Mouse (Mus musculus) lung, adult 2 months (tissue): Measurements from ENCODE around the gene Gse1.

Experiments used
- CTCF ChIP-seq: fragments of 200-500 bp; IDR thresholded peaks from 2 replicates; pipeline ENCODE4 v1.5.1; 2011; ENCODE audit warnings: mild to moderate bottlenecking, low read length, control low read depth; ENCODE audit not compliant: insufficient read depth
- POLR2A ChIP-seq: fragments of 200-500 bp; IDR thresholded peaks from 2 replicates; pipeline ENCODE4 v1.6.1; 2011; ENCODE audit warnings: low read depth, mild to moderate bottlenecking, control low read depth, low read length, borderline replicate concordance; ENCODE audit errors: extremely low read depth

DNA sequence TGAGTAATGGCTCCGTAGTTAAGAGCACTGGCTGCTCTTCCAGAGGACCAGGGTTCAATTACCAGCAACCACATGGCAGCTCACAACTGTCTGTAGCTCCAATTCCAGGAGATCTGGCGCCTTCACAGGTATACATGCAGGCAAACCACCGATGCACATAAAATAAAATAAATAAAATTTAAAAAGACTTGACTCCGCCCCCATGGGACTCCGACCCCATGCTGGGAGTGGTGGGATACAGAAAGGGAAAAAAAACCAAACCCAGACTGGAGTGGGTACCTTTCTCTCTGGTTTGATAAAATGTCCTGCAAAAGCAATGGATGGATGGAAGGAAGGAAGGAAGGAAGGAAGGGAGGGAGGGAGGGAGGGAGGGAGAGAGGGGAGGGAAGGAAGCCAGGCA lies 91.9 kb downstream of the Gse1 start:
- TF ChIP-seq POLR2A: no peak
- no peak for TF ChIP-seq CTCF
